Mouse (Mus musculus) testis, postnatal 10 days (tissue): ENCODE data around the gene Gdpgp1.
A peak's percentile ranks its signal among the peaks of the same experiment; 100 is the strongest.

Experiments
- DNase-seq: peaks from one replicate; pipeline ENCODE4 v3.0.0; 2021; ENCODE audit warnings: low spot score

The Gdpgp1 gene

DNA sequence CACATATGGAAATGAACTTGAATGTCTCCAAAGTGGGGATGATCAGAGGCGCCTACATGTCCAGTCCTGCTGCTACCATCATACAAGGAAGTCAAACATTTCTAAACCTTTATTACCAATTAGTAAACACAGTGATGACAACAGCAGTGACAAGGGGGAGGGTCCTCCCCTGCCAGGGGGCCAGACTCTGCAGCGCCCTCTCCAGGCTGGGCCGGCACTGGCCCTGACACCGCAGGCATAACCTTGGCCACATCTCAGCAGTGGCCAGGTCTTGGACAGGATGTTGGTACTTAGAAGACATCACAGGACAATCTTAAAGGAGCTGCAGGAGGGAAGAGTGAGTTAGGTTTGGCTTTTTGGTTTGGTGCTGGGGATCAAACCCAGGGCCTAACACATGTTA, 5.6 kb upstream of the Gdpgp1 start:
- DNase-seq: no peak

DNA sequence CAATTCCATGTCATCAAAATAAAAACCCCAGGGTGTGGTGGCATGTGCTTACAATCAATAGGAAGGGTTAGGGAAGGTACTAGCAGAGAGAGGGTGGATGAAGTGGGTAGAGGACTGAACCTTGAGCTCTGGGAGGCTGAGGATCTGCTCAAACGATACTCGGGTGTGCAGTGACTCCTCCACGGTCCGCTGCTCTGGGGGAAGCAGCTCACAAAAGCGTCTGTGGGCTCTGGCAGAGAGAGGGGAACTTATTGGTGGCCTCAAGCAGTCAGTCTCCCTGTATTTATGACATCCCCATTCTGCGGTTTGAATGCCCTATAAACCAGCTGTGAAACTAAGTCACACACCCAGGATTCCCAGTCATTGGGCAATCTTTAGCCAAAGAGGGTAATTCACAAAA, 2.5 kb upstream of the Gdpgp1 start:
- no peak for DNase-seq

DNA sequence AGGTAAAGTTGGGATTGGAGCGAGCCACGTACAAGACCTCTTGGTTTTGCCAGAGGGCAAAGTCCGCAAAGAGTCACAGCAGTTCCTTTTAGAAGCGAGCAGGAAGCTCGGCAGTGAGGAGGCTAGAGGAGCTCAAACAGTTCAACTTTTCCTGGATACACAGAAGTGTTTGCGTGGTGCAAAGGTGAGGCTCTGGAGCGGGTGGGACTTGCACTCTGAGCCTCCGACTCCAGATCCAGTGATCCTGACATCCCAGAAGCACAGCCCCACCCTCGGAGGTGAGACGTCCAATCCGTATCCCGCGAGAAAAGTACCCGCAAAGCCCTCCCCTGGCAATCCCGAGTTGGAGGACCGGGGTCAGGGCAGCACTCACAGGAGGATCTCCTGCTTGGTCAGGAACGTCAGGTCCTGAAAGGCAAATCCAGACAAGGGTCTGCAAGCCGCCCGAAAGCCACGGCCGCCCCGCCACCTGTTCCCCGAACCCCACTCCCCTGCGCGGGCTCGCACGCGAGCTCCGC, 635 bp upstream of the Gdpgp1 start:
- DNase-seq: no peak

GRCm38 (mm10) chr7:80233799-80234198, 1.1 kb downstream of the Gdpgp1 start:
- no peak for DNase-seq

- no peak for DNase-seq
Measured at GRCm38 (mm10) chr7:80238542-80238941, 5.9 kb downstream of the Gdpgp1 start.

DNA sequence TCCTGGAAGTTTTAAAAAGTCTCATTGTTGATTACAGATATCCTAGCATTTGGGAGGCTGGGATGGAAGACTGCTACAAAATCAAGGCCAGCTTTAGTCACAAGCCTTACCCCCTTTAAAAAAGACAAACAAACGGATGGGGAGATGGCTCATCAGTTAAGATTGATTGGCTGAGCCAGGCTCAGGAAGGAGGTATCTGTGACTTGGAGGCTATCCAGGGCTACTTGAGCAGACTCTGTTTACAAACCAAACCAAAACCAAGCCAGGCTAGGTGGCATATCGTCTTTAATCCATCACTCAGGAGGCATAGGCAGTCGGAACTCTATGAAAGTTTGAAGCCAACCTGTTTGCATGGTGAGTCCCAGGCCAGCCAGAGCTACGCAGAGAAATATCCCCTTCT, 9.0 kb downstream of the Gdpgp1 start:
- DNase-seq: no peak

DNA sequence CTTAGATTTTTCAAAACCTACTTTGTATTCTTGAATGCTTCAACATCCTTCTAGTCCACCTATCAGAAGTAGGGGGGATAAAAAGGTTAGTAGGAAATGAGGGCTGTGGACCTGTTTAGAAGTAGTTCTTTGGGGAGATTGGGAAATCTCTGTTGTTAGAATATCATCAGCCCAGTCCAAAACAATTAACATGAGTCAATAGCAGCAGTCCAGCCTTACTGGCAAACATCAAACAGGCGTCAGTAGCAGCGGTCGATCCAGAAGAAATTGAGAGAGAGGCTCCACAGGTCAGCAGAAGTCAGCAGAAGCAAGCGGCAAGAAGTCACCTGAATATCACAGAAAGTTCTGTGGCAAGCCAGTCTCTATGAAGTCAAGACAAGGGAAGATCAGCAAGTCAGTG, 12.2 kb downstream of the Gdpgp1 start:
- DNase-seq: no peak

DNA sequence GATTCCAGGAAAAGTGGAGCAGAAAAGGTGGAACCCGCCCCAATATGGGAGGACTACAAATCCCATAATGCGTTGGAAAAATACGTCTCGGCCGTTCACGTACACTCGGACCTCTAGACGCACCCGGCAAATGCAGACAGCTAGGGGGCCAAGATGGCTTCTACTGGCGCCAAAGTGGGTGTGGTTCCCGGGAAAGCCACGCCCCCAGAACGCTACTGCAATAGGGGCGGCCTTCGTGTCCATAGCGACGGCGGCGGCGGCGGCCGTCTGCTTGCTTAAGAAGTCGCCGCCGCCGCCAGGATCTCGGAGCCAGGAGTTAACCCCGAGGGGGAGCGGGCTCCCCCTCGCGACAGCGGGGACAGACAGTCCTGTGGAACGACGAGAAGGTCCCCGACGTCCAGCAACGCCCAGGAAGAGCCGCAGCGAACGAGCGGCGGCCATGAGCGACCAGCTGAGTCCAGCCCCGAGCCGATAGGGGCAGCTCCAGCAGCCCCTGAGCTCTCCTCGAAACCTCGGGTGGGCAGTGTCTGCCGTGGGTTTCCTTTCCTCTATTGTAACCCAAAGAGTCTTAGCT, 13.6 kb downstream of the Gdpgp1 start, which contains the start of gene Ttll13:
Gene Ttll13 (plus strand): TSS at position 229 of the 574 bp plus-strand sequence.
- DNase-seq: peak; percentile 99

- DNase-seq: no peak
Measured at GRCm38 (mm10) chr7:80246859-80247258, 14.2 kb downstream of the Gdpgp1 start.

DNA sequence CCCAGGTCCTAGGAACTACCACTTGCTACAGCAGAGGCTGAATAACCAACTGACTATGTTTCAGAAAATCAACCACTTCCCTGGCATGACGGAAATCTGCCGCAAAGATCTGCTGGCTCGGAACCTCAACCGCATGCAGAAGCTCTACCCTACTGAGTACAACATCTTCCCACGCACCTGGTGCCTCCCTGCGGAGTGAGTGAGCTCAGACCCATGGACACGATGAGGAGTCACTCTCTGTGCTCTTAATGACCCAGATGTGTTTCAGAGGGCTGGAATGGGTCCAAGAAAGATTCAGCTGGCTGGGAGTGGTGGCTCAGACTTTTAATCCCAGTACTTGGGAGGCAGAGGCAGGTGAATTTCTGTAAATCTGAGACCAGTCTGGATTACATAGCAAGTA, 19.8 kb downstream of the Gdpgp1 start:
- no peak for DNase-seq

DNA sequence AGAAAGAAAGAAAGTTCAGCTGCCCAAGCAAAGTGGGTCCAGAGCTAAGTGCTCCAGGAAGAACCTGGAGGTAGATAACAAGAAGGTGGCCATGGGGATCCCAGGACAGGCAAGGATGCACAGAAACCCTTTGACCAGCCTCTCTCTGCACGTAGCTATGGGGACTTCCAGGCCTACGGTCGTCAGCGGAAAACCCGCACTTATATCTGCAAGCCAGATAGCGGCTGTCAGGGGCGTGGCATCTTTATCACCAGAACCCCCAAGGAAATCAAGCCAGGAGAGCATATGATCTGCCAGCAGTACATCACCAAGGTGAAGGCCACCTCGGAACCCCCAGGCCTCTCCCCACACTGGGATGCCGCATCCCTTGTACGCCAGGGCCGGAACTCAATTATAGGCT, 20.2 kb downstream of the Gdpgp1 start:
- DNase-seq: no peak

GRCm38 (mm10) chr7:80255981-80256380, 23.3 kb downstream of the Gdpgp1 start:
- DNase-seq: no peak

DNA sequence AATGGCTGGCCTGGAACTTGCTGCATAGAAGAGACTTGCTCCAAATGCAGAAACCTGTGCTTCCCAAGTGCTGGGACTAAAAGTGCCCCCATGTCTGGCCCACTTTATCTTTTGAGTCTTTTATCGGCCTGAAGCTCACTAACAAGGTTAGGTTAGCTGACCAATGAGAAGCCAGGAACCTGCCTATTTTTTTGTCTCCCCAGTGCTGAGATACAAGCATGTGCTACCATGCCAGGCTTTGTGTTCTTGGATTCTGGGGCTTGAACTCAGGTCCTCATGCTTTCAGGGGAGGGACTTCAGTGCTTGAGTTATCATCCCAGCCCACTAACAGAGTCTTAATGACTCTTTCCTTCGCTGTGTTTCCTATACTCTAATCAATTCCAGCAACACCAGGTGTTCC, 25.0 kb downstream of the Gdpgp1 start:
- no peak for DNase-seq

DNA sequence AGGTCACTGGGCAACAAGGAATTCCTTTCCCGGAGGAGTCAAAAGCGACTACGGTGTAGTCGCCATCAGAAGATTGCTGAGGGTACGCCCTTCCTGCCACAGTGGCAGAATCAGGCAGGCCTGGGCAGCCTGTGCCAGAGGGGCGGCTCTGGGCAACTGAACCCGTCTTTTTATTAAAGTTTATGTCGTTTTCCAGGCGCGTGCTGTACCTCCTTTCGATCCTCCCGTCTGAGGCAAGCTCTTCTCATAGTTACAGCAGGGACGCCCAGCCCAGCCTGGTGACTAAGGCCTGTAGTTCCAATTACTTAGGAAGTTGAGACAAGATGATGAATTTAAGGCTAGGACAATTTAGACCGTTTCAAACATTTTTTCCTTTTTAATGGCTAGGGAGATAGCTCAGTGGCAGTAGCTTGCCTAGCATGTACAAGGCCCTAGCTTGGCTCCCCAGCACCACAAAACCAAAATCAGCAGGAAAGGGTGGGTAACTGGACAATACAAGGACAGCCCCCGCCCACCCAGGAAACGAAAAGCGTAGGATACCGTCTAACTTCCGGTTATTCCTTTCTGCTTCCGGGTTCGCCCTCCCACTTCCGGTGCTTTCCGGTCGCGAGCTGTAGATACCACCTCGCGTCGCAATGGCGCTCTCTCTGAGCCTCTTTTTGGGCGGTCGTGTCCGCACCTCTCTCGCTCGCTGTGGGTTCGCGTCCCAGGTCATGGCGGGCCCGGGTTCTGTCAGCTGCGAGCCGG, 28.1 kb downstream of the Gdpgp1 start, which contains the start of gene Ngrn:
Gene Ngrn (plus strand): TSS at position 591 of the 747 bp plus-strand sequence.
- DNase-seq: peak; percentile 88

GRCm38 (mm10) chr7:80261372-80261990, 28.8 kb downstream of the Gdpgp1 start:
- no peak for DNase-seq

DNA sequence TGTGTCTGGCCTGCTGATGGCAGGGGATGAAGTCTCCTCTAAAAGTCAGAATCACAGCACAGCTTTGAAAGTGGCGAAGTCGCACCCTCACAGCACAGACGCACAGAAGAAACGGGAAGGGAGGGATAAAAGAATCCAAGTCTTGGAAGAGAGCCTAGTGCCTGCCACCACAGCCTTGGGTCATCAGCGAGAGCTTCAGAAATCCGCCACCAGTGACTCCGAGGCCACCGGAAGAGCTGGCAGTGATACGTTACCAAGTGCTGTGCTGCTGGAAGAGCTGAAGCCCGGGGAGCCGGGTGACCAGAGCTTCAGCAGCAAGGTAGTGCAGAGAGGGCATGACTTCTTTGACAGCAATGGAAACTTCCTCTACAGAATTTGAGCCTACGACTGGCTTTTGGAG, 31.9 kb downstream of the Gdpgp1 start:
- no peak for DNase-seq

DNA sequence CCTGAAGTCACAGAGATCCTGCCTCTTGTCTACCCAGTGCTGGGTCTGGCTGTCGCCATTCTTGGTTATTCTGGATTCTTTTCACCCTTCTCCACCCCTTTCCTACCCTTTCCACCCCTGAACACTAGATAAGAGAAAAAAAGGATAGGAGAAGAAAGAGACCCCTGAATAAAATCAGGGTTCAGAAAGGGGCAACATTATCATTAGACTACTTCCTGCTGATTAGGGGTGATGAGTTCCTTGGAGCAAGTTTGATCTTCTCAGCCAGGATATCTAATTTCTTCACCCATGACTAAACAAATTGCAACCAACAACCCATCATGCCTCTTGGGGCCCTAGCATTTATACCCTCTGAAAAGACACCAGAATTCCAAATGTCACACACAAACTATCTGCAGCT, 35.1 kb downstream of the Gdpgp1 start:
- no peak for DNase-seq

DNA sequence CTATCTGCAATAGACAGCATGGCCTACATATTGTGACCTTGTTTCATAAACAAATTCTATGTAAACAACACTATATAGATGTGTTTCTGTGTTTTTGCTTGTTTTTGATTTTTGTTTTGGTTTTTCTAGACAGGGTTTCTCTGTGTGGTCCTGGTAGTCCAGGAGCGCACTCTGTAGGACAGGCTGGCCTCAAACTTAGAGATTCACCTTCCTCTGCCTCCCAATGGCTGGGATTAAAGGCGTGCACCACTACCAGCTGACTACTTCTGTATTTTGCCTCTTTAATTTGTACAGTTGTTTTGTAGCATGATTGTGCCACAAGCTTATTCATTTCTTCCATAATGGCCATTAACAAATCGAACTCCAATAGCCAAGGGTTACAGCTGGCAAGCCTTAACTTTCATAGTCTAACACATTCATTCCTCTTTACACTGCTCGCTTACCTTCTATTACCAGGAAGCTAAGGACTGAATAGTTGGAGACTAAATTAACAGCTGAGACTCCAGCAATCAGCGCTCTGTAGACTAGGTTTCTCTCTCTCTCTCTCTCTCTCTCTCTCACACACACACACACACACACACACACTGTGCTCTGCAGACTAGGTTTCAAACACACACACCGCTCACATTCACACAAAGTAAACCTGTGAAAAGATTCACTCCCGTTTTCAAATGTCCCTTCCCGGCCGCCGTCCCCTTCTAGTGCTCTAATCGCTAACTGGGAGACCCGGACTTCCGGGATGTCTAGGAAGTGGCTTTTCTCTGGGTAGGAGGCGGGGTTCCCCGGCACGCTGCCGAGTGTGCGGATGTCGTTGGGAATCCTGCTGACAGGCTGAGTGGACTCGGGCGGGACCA, 36.5 kb downstream of the Gdpgp1 start, which contains the start of gene Vps33b:
Gene Vps33b (plus strand): TSS at position 753 of the 854 bp plus-strand sequence.
- peak; percentile 99 for DNase-seq

GRCm38 (mm10) chr7:80269751-80270255, 37.1 kb downstream of the Gdpgp1 start:
- DNase-seq: peak; percentile 73

- DNase-seq: no peak
Measured at GRCm38 (mm10) chr7:80273456-80273855, 40.8 kb downstream of the Gdpgp1 start.

GRCm38 (mm10) chr7:80276374-80276773, 43.7 kb downstream of the Gdpgp1 start:
- no peak for DNase-seq

GRCm38 (mm10) chr7:80280032-80280431, 47.4 kb downstream of the Gdpgp1 start:
- no peak for DNase-seq
